Comparison of ENCODE assay signal across 25 mouse cellular contexts in the genomic region with DNA sequence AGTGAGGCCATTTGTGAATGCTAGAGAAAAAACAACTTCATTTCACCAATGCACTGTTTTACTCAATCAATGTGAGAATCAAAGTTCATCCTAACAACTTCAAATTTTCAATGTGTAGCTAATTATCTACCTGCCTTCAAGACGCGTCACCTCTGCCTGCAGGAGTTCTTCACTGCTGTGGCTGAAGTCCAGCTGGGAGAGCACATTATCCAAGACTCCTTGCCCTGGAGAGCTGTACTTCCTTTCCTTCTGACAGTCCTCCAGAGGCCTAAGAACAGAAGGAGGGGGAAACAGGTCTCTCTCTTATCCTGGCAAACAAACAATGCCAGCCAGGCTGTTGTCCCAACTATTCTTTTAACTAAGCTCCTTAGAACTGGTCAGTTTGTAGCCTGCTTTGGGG. TPM values are rescaled to one million over a fixed set of nuclear protein-coding genes. Genes with fewer than 3 reads are reported as not detected.
A peak's percentile ranks its signal among the peaks of the same experiment; 100 is the strongest.
DNase-seq lines count a peak whose midpoint lies in the region; ATAC-seq and TF ChIP-seq lines count a peak whose summit lies in the region.
"Had no signal": no experiment of that assay in that cellular context is flagged by ENCODE, and none has a peak within 500 bp of the region (broad histone marks: within the 10 kb centered on the region; RNA-seq: fewer than 3 reads in every experiment).

No protein-coding gene starts in this region.

- TF ChIP-seq POLR2A in kidney, adult 2 months (IDR thresholded peaks at IDR 0.05; ENCODE audit: low read depth, low read length) = no peak

- peak; percentile 88 for DNase-seq in kidney, adult 2 months
- peak; percentile 69 to 70 for DNase-seq in kidney, adult 8-10 months
- peak; percentile 27 for DNase-seq in kidney, postnatal 10 days
- peak; percentile 33 for DNase-seq in yolk sac, embryonic 10.5 days (ENCODE audit: low spot score)
- DNase-seq in embryo, embryonic 9.5 days (ENCODE audit: extremely low spot score) = no peak
- no peak for DNase-seq in left cerebral cortex, adult 8-10 months (ENCODE audit: low spot score in 2 of 2)
- DNase-seq: adrenal gland, postnatal 25 days; B cell, adult 2 months; cerebellum, adult 18-20 months; cerebellum, postnatal 10 days; gastrocnemius, postnatal 10 days; heart, postnatal 36 days; left cerebral cortex, postnatal 4 days; liver, embryonic 13.5 days; lung, adult 2 months; lung, postnatal 14 days; midbrain, embryonic 14.5 days had no signal

- no peaks in the 10 kb centered on the region; the same call in none of the 2 replicates for H3K36me3 ChIP-seq in kidney, adult 2 months (ENCODE audit: control insufficient read depth, insufficient read depth, low read length)
- H3K36me3 ChIP-seq in kidney, embryonic 15.5 days = peaks cover 37% of the 10 kb centered on the region
- H3K36me3 ChIP-seq: stomach, embryonic 15.5 days had no signal

- H3K4me3 ChIP-seq in kidney, adult 2 months (ENCODE audit: insufficient read depth, low read depth, low read length) = no peak overlapping the region
- H3K4me3 ChIP-seq in kidney, embryonic 15.5 days (replicated peaks) = no peak overlapping the region
- H3K4me3 ChIP-seq: erythroblast, embryonic 14.5 days; forebrain, embryonic 13.5 days; heart, embryonic 10.5 days; hindbrain, embryonic 15.5 days; layer of hippocampus, adult 2 months; liver, embryonic 13.5 days; stomach, embryonic 15.5 days had no signal

- WGBS in kidney, adult 2 months = 53% methylated on average over 2 of the region's 2 CpGs
- WGBS in kidney, embryonic 15.5 days = 74% methylated on average over 2 of the region's 2 CpGs

- no peak overlapping the region for H3K4me2 ChIP-seq in kidney, embryonic 15.5 days
- H3K4me2 ChIP-seq: forebrain, embryonic 13.5 days; hindbrain, embryonic 15.5 days; liver, embryonic 13.5 days; stomach, embryonic 15.5 days had no signal

- no peak overlapping the region for H3K9ac ChIP-seq in kidney, embryonic 15.5 days
- H3K9ac ChIP-seq: forebrain, embryonic 13.5 days; hindbrain, embryonic 15.5 days; liver, embryonic 13.5 days; stomach, embryonic 15.5 days had no signal

- no peaks in the 10 kb centered on the region; the same call in 1 of the 2 replicates for H3K4me1 ChIP-seq in kidney, adult 2 months (ENCODE audit: control insufficient read depth, insufficient read depth, low read length)
- H3K4me1 ChIP-seq in kidney, embryonic 15.5 days = no peaks in the 10 kb centered on the region
- H3K4me1 ChIP-seq: heart, embryonic 10.5 days; hindbrain, embryonic 15.5 days; liver, embryonic 13.5 days; stomach, embryonic 15.5 days had no signal

- no peaks in the 10 kb centered on the region for H3K27me3 ChIP-seq in kidney, adult 2 months (replicated peaks; ENCODE audit: control insufficient read depth, insufficient read depth, low read length)
- H3K27me3 ChIP-seq in kidney, embryonic 15.5 days = no peaks in the 10 kb centered on the region
- H3K27me3 ChIP-seq: forebrain, embryonic 13.5 days; hindbrain, embryonic 15.5 days; liver, embryonic 13.5 days; stomach, embryonic 15.5 days had no signal

- no peaks in the 10 kb centered on the region for H3K9me3 ChIP-seq in kidney, embryonic 15.5 days (replicated peaks)
- H3K9me3 ChIP-seq: forebrain, embryonic 13.5 days; heart, embryonic 10.5 days; hindbrain, embryonic 15.5 days; liver, embryonic 13.5 days; stomach, embryonic 15.5 days had no signal

- TF ChIP-seq CTCF in kidney, adult 2 months (conservative IDR thresholded peaks at IDR 0.05; ENCODE audit: insufficient read depth, insufficient read length, low read depth, low read length) = no peak

- H3K27ac ChIP-seq in kidney, adult 2 months (ENCODE audit: insufficient read depth, low read depth, low read length) = peak overlapping the region; percentile 56; the same call in 1 of the 2 replicates
- H3K27ac ChIP-seq in kidney, embryonic 15.5 days = no peak overlapping the region
- H3K27ac ChIP-seq: forebrain, embryonic 13.5 days; heart, embryonic 10.5 days; hindbrain, embryonic 15.5 days; layer of hippocampus, adult 2 months; liver, embryonic 13.5 days; stomach, embryonic 15.5 days had no signal

- no peak for ATAC-seq in kidney, embryonic 15.5 days (replicated peaks; ENCODE audit: low FRiP score)
- ATAC-seq: forebrain, embryonic 13.5 days; inflammation-experienced regulatory T-cells, adult 6 months had no signal

RNA-seq across cellular contexts. Expression of a gene that starts 24.9 kb away (rescaled TPM):
- polyA plus RNA-seq in kidney, adult 2 months (2012; rRNA removed) = 136 and 225 TPM in 2 replicates
- polyA plus RNA-seq in kidney, embryonic 15.5 days (2015; fragmentation: Nextera tagmentation; extraction: Ambion mirVana) = 197 and 211 TPM in 2 replicates
- 100 to 1,000 TPM; 113 to 133 (median 120) TPM for total RNA-seq in left cerebral cortex, adult 8-10 months (2022)

RNA-seq across cellular contexts. Expression of a gene that starts 25.1 kb away (rescaled TPM):
- polyA plus RNA-seq in kidney, adult 2 months (2012; rRNA removed) = 3.7 and 6.9 TPM in 2 replicates
- polyA plus RNA-seq in kidney, embryonic 15.5 days (2015; fragmentation: Nextera tagmentation; extraction: Ambion mirVana) = 59.3 and 61.7 TPM in 2 replicates
- total RNA-seq in left cerebral cortex, adult 8-10 months (2022) = 10 to 100 TPM; 29.6 to 40.8 (median 32.6) TPM

Comparison
In these comparisons a context has a peak if more than half of its experiments do, and no peak if none do; other contexts are left out.
1. DNase-seq: peak in kidney, adult 2 months (single experiment), kidney, adult 8-10 months (2 of 2), kidney, postnatal 10 days (single experiment) and yolk sac, embryonic 10.5 days (single experiment); none in embryo, embryonic 9.5 days (single experiment) and left cerebral cortex, adult 8-10 months (0 of 2).